Comparison of ENCODE assay signal across 23 mouse cellular contexts in genomic region chr12:91833939-91834333, GRCm38 (mm10). TPM values are rescaled to one million over a fixed set of nuclear protein-coding genes. Genes with fewer than 3 reads are reported as not detected.
DNase-seq lines count a peak whose midpoint lies in the region; ATAC-seq and TF ChIP-seq lines count a peak whose summit lies in the region.
"Had no signal": no experiment of that assay in that cellular context is flagged by ENCODE, and none has a peak within 500 bp of the region (broad histone marks: within the 10 kb centered on the region; RNA-seq: fewer than 3 reads in every experiment).

No protein-coding gene starts in this region.

- H3K27ac ChIP-seq in midbrain, embryonic 11.5 days (ENCODE audit: low read depth, low read length), result no peak overlapping the region
- H3K27ac ChIP-seq in midbrain, embryonic 16.5 days (ENCODE audit: low read length), result no peak overlapping the region
- H3K27ac ChIP-seq in intestine, embryonic 15.5 days, result 0 out of 2 replicates have a peak overlapping the region, but pooled peaks have one; percentile 29
- H3K27ac ChIP-seq in small intestine, adult 2 months (ENCODE audit: insufficient read depth, low read depth, low read length), result peak overlapping the region; percentile 93
- H3K27ac ChIP-seq: embryonic facial prominence, embryonic 12.5 days; embryonic facial prominence, embryonic 15.5 days; heart, embryonic 15.5 days; hindbrain, embryonic 15.5 days had no signal

- no peaks in the 10 kb centered on the region for H3K9me3 ChIP-seq in midbrain, embryonic 11.5 days (ENCODE audit: control insufficient read depth, low read length)
- no peaks in the 10 kb centered on the region for H3K9me3 ChIP-seq in midbrain, embryonic 16.5 days (replicated peaks; ENCODE audit: control insufficient read depth, low read length, poor library complexity, severe bottlenecking)
- no peaks in the 10 kb centered on the region for H3K9me3 ChIP-seq in intestine, embryonic 15.5 days
- H3K9me3 ChIP-seq: embryonic facial prominence, embryonic 12.5 days; embryonic facial prominence, embryonic 15.5 days; heart, embryonic 12.5 days; heart, embryonic 15.5 days; hindbrain, embryonic 15.5 days had no signal

- H3K4me2 ChIP-seq in midbrain, embryonic 11.5 days, result no peak overlapping the region
- no peak overlapping the region for H3K4me2 ChIP-seq in midbrain, embryonic 16.5 days (ENCODE audit: low read length)
- no peak overlapping the region for H3K4me2 ChIP-seq in intestine, embryonic 15.5 days (replicated peaks)
- H3K4me2 ChIP-seq: embryonic facial prominence, embryonic 12.5 days; embryonic facial prominence, embryonic 15.5 days; heart, embryonic 12.5 days; heart, embryonic 15.5 days; hindbrain, embryonic 15.5 days had no signal

- no peak for TF ChIP-seq CTCF in small intestine, adult 2 months (IDR thresholded peaks at IDR 0.05; ENCODE audit: extremely low read depth, insufficient read length, insufficient replicate concordance, low read depth, low read length)

- peaks cover 7% of the 10 kb centered on the region; the same call in 1 of the 2 replicates for H3K36me3 ChIP-seq in midbrain, embryonic 11.5 days (ENCODE audit: control insufficient read depth, insufficient read depth, low read length)
- peaks cover 39% of the 10 kb centered on the region for H3K36me3 ChIP-seq in midbrain, embryonic 16.5 days (ENCODE audit: control insufficient read depth, insufficient read depth, low read length)
- H3K36me3 ChIP-seq in intestine, embryonic 15.5 days, result peaks cover 16% of the 10 kb centered on the region
- H3K36me3 ChIP-seq in small intestine, adult 2 months (ENCODE audit: control insufficient read depth, insufficient read depth, low read length), result peaks cover 64% of the 10 kb centered on the region

- WGBS in midbrain, embryonic 11.5 days, result 82% methylated on average over 5 of the region's 5 CpGs
- 67% methylated on average over 5 of the region's 5 CpGs for WGBS in midbrain, embryonic 16.5 days
- WGBS in intestine, embryonic 15.5 days, result 84% methylated on average over 5 of the region's 5 CpGs
- 43% methylated on average over 5 of the region's 5 CpGs for WGBS in small intestine, adult 2 months

- no peaks in the 10 kb centered on the region for H3K27me3 ChIP-seq in midbrain, embryonic 11.5 days (ENCODE audit: control insufficient read depth, insufficient read depth, low read length)
- H3K27me3 ChIP-seq in midbrain, embryonic 16.5 days (ENCODE audit: control insufficient read depth, insufficient read depth, low read depth, low read length), result no peaks in the 10 kb centered on the region
- H3K27me3 ChIP-seq in intestine, embryonic 15.5 days (replicated peaks), result no peaks in the 10 kb centered on the region
- H3K27me3 ChIP-seq in small intestine, adult 2 months (ENCODE audit: control insufficient read depth, insufficient read depth, low read length), result no peaks in the 10 kb centered on the region
- H3K27me3 ChIP-seq: embryonic facial prominence, embryonic 12.5 days; embryonic facial prominence, embryonic 15.5 days; heart, embryonic 12.5 days; heart, embryonic 15.5 days; hindbrain, embryonic 15.5 days had no signal

- no peak for TF ChIP-seq POLR2A in small intestine, adult 2 months (IDR thresholded peaks at IDR 0.05; ENCODE audit: low read depth, low read length)

- ATAC-seq in midbrain, embryonic 11.5 days (ENCODE audit: low FRiP score), result no peak
- no peak for ATAC-seq in midbrain, embryonic 16.5 days
- peak; percentile 26; the same call in 1 of the 2 replicates for ATAC-seq in intestine, embryonic 15.5 days
- ATAC-seq: forebrain, embryonic 14.5 days had no signal

- H3K4me3 ChIP-seq in midbrain, embryonic 11.5 days (ENCODE audit: low read depth, low read length), result no peak overlapping the region
- no peak overlapping the region for H3K4me3 ChIP-seq in midbrain, embryonic 16.5 days (ENCODE audit: low read depth, low read length)
- no peak overlapping the region for H3K4me3 ChIP-seq in intestine, embryonic 15.5 days (replicated peaks)
- H3K4me3 ChIP-seq in small intestine, adult 2 months (ENCODE audit: low read depth, low read length), result no peak overlapping the region
- H3K4me3 ChIP-seq: embryonic facial prominence, embryonic 12.5 days; embryonic facial prominence, embryonic 15.5 days; heart, embryonic 12.5 days; heart, embryonic 15.5 days; hindbrain, embryonic 15.5 days had no signal

- no peaks in the 10 kb centered on the region for H3K4me1 ChIP-seq in midbrain, embryonic 11.5 days (ENCODE audit: control insufficient read depth, insufficient read depth, low read length)
- no peaks in the 10 kb centered on the region for H3K4me1 ChIP-seq in midbrain, embryonic 16.5 days (ENCODE audit: control insufficient read depth, insufficient read depth, low read length)
- H3K4me1 ChIP-seq in intestine, embryonic 15.5 days (replicated peaks), result 0 out of 2 replicates have a peak, but pooled peaks cover 3% of the 10 kb centered on the region
- H3K4me1 ChIP-seq in small intestine, adult 2 months (ENCODE audit: control insufficient read depth, insufficient read depth, insufficient read length, low read length), result peaks cover 12% of the 10 kb centered on the region
- H3K4me1 ChIP-seq: embryonic facial prominence, embryonic 12.5 days; embryonic facial prominence, embryonic 15.5 days; heart, embryonic 12.5 days; heart, embryonic 15.5 days; hindbrain, embryonic 15.5 days had no signal

- H3K9ac ChIP-seq in midbrain, embryonic 11.5 days (ENCODE audit: low read length), result no peak overlapping the region
- H3K9ac ChIP-seq in midbrain, embryonic 16.5 days (ENCODE audit: low read depth, low read length), result no peak overlapping the region
- no peak overlapping the region for H3K9ac ChIP-seq in intestine, embryonic 15.5 days
- H3K9ac ChIP-seq: embryonic facial prominence, embryonic 12.5 days; embryonic facial prominence, embryonic 15.5 days; heart, embryonic 12.5 days; heart, embryonic 15.5 days; hindbrain, embryonic 15.5 days had no signal

- peak; percentile 10 for DNase-seq in midbrain, embryonic 11.5 days (ENCODE audit: low spot score, missing footprints)
- no peak for DNase-seq in right cerebral cortex, adult 2 months (ENCODE audit: low spot score in 2 of 2)
- no peak for DNase-seq in lung, postnatal 14 days
- DNase-seq: adrenal gland, adult 2 months; adrenal gland, postnatal 25 days; B cell, adult 2 months; cerebellum, adult 11 months; cerebellum, adult 2 months; cerebellum, adult 9-11 months; cerebellum, postnatal 25 days; gastrocnemius, postnatal 25 days; heart, adult 18-20 months; heart, postnatal 10 days; heart, postnatal 36 days had no signal

RNA-seq across cellular contexts. Expression of gene Sel1l, which starts 15.0 kb away (rescaled TPM):
- 73.9 and 82.8 TPM in 2 replicates for polyA plus RNA-seq in midbrain, embryonic 11.5 days (2014; fragmentation: Nextera tagmentation; extraction: Ambion mirVana)
- polyA plus RNA-seq in midbrain, embryonic 16.5 days (2015; fragmentation: Nextera tagmentation; extraction: Ambion mirVana), result 103 and 113 TPM in 2 replicates
- polyA plus RNA-seq in intestine, embryonic 15.5 days (2015; fragmentation: Nextera tagmentation; extraction: Ambion mirVana), result 98.8 and 110 TPM in 2 replicates
- polyA plus RNA-seq in small intestine, adult 2 months (2012; rRNA removed), result 90.0 and 114 TPM in 2 replicates

RNA-seq across cellular contexts. Expression of gene Ston2, which starts 45.7 kb away (rescaled TPM):
- polyA plus RNA-seq in midbrain, embryonic 11.5 days (2014; fragmentation: Nextera tagmentation; extraction: Ambion mirVana), result 7.2 and 8.4 TPM in 2 replicates
- polyA plus RNA-seq in midbrain, embryonic 16.5 days (2015; fragmentation: Nextera tagmentation; extraction: Ambion mirVana), result 5.2 and 5.6 TPM in 2 replicates
- polyA plus RNA-seq in intestine, embryonic 15.5 days (2015; fragmentation: Nextera tagmentation; extraction: Ambion mirVana), result 6.5 and 7.4 TPM in 2 replicates
- 5.9 and 13.1 TPM in 2 replicates for polyA plus RNA-seq in small intestine, adult 2 months (2012; rRNA removed)

Comparison
In these comparisons a context has a peak if more than half of its experiments do, and no peak if none do; other contexts are left out.
1. H3K27ac ChIP-seq: peak in intestine, embryonic 15.5 days (single experiment) and small intestine, adult 2 months (single experiment); none in midbrain, embryonic 11.5 days (single experiment) and midbrain, embryonic 16.5 days (single experiment).